20 mouse cellular contexts compared by ENCODE assay signal in genomic region chr5:119797580-119798150, GRCm38 (mm10). TPM values are rescaled to one million over a fixed set of nuclear protein-coding genes. Genes with fewer than 3 reads are reported as not detected.
DNase-seq lines count a peak whose midpoint lies in the region; ATAC-seq and TF ChIP-seq lines count a peak whose summit lies in the region.
"Had no signal": no experiment of that assay in that cellular context is flagged by ENCODE, and none has a peak within 500 bp of the region (broad histone marks: within the 10 kb centered on the region; RNA-seq: fewer than 3 reads in every experiment).

No protein-coding gene starts in this region.

- peaks cover 17% of the 10 kb centered on the region for H3K27me3 ChIP-seq in heart, adult 2 months (ENCODE audit: control insufficient read depth, insufficient read depth, low read length)
- H3K27me3 ChIP-seq in hindbrain, embryonic 11.5 days (ENCODE audit: control insufficient read depth, insufficient read depth, low read length) = peaks cover 94% of the 10 kb centered on the region
- peaks cover 100% of the 10 kb centered on the region for H3K27me3 ChIP-seq in hindbrain, embryonic 14.5 days (ENCODE audit: control insufficient read depth, insufficient read depth, low read length)
- H3K27me3 ChIP-seq in E14TG2a.4 (ENCODE audit: insufficient read depth, low read length) = peaks cover 94% of the 10 kb centered on the region
- H3K27me3 ChIP-seq in heart, embryonic 16.5 days (ENCODE audit: control insufficient read depth, insufficient read depth, low read length) = peaks cover 70% of the 10 kb centered on the region

- no peak overlapping the region for H3K9ac ChIP-seq in heart, adult 2 months (ENCODE audit: low read depth, low read length)
- H3K9ac ChIP-seq in hindbrain, embryonic 11.5 days (ENCODE audit: low read depth, low read length) = no peak overlapping the region
- H3K9ac ChIP-seq in hindbrain, embryonic 14.5 days = no peak overlapping the region
- peak overlapping the region; percentile 65 for H3K9ac ChIP-seq in heart, embryonic 16.5 days (ENCODE audit: low read length)
- H3K9ac ChIP-seq: hindbrain, embryonic 15.5 days had no signal

- intact Hi-C loops in heart, adult 2 months (cut with DNase I) = no loop called here

- H3K9me3 ChIP-seq in hindbrain, embryonic 11.5 days (ENCODE audit: control insufficient read depth, low read length) = no peaks in the 10 kb centered on the region
- H3K9me3 ChIP-seq in hindbrain, embryonic 14.5 days (ENCODE audit: control insufficient read depth, low read length) = 0 out of 2 replicates have a peak, but pooled peaks cover under 1% of the 10 kb centered on the region
- no peaks in the 10 kb centered on the region for H3K9me3 ChIP-seq in E14TG2a.4 (ENCODE audit: low read length)
- H3K9me3 ChIP-seq in heart, embryonic 16.5 days (replicated peaks; ENCODE audit: control insufficient read depth, low read length) = no peaks in the 10 kb centered on the region
- H3K9me3 ChIP-seq: hindbrain, embryonic 15.5 days had no signal

- no peak for TF ChIP-seq CTCF in heart, adult 2 months (IDR thresholded peaks at IDR 0.05)
- no peak for TF ChIP-seq CTCF in E14TG2a.4 (conservative IDR thresholded peaks at IDR 0.05; ENCODE audit: low read length)

- no peak for TF ChIP-seq POLR2A in heart, adult 2 months (IDR thresholded peaks at IDR 0.05; ENCODE audit: insufficient read depth, low read depth, low read length)

- TF ChIP-seq EP300 in heart, adult 2 months (IDR thresholded peaks at IDR 0.05; ENCODE audit: insufficient read depth, low read depth, low read length) = no peak

- H3K4me2 ChIP-seq in hindbrain, embryonic 11.5 days (replicated peaks; ENCODE audit: low read depth, low read length) = no peak overlapping the region
- no peak overlapping the region for H3K4me2 ChIP-seq in hindbrain, embryonic 14.5 days (replicated peaks)
- H3K4me2 ChIP-seq in heart, embryonic 16.5 days (ENCODE audit: low read depth, low read length) = peak overlapping the region; percentile 49
- H3K4me2 ChIP-seq: hindbrain, embryonic 15.5 days had no signal

- H3K36me3 ChIP-seq in heart, adult 2 months (ENCODE audit: control insufficient read depth, insufficient read depth, low read length) = no peaks in the 10 kb centered on the region
- no peaks in the 10 kb centered on the region for H3K36me3 ChIP-seq in hindbrain, embryonic 11.5 days (ENCODE audit: control insufficient read depth, insufficient read depth, low read length)
- no peaks in the 10 kb centered on the region for H3K36me3 ChIP-seq in hindbrain, embryonic 14.5 days (replicated peaks; ENCODE audit: control insufficient read depth, insufficient read depth)
- no peaks in the 10 kb centered on the region for H3K36me3 ChIP-seq in E14TG2a.4 (ENCODE audit: insufficient read depth, low read length)
- no peaks in the 10 kb centered on the region for H3K36me3 ChIP-seq in heart, embryonic 16.5 days (ENCODE audit: control insufficient read depth, insufficient read depth)
- H3K36me3 ChIP-seq: hindbrain, embryonic 15.5 days had no signal

- peak overlapping the region; percentile 38; the same call in 1 of the 2 replicates for H3K27ac ChIP-seq in heart, adult 2 months
- no peak overlapping the region for H3K27ac ChIP-seq in hindbrain, embryonic 11.5 days (ENCODE audit: low read depth, low read length)
- H3K27ac ChIP-seq in hindbrain, embryonic 14.5 days = no peak overlapping the region
- H3K27ac ChIP-seq in heart, embryonic 16.5 days (ENCODE audit: low read length) = peak overlapping the region; percentile 67
- H3K27ac ChIP-seq: hindbrain, embryonic 15.5 days; layer of hippocampus, adult 2 months; left cerebral cortex, adult 2 months had no signal

- no peak overlapping the region for H3K4me3 ChIP-seq in heart, adult 2 months
- no peak overlapping the region for H3K4me3 ChIP-seq in hindbrain, embryonic 11.5 days (ENCODE audit: low read depth, low read length)
- no peak overlapping the region for H3K4me3 ChIP-seq in hindbrain, embryonic 14.5 days (replicated peaks; ENCODE audit: low read length)
- H3K4me3 ChIP-seq in E14TG2a.4 (replicated peaks; ENCODE audit: low read length) = peak overlapping the region; percentile 49
- peak overlapping the region; percentile 44 for H3K4me3 ChIP-seq in heart, embryonic 16.5 days (ENCODE audit: low read length)
- H3K4me3 ChIP-seq: hindbrain, embryonic 15.5 days; layer of hippocampus, adult 2 months; left cerebral cortex, adult 2 months had no signal

- H3K79me2 ChIP-seq in heart, adult 2 months (replicated peaks; ENCODE audit: control insufficient read depth, insufficient read depth, low read length) = no peaks in the 10 kb centered on the region

- H3K4me1 ChIP-seq in heart, adult 2 months (ENCODE audit: control insufficient read depth, insufficient read depth, low read length) = no peaks in the 10 kb centered on the region
- no peaks in the 10 kb centered on the region for H3K4me1 ChIP-seq in hindbrain, embryonic 11.5 days (replicated peaks; ENCODE audit: control insufficient read depth, insufficient read depth, low read length)
- H3K4me1 ChIP-seq in hindbrain, embryonic 14.5 days (replicated peaks; ENCODE audit: control insufficient read depth, insufficient read depth, low read length) = no peaks in the 10 kb centered on the region
- H3K4me1 ChIP-seq in E14TG2a.4 (replicated peaks; ENCODE audit: low read depth, low read length) = peaks cover 31% of the 10 kb centered on the region
- H3K4me1 ChIP-seq in heart, embryonic 16.5 days (ENCODE audit: control insufficient read depth, insufficient read depth, low read length) = no peaks in the 10 kb centered on the region
- H3K4me1 ChIP-seq: hindbrain, embryonic 15.5 days had no signal

- no peak for ATAC-seq in hindbrain, embryonic 11.5 days (ENCODE audit: low FRiP score)
- no peak for ATAC-seq in hindbrain, embryonic 14.5 days (ENCODE audit: low FRiP score)
- ATAC-seq in heart, embryonic 16.5 days (replicated peaks; ENCODE audit: extremely low read depth, insufficient read depth, low FRiP score) = no peak
- ATAC-seq: intestine, embryonic 16.5 days had no signal

- WGBS in heart, adult 2 months = 10% methylated on average over 26 of the region's 26 CpGs
- 0% methylated on average over 25 of the region's 26 CpGs for WGBS in hindbrain, embryonic 11.5 days
- WGBS in hindbrain, embryonic 14.5 days = under 1% methylated on average over 26 of the region's 26 CpGs
- WGBS in heart, embryonic 16.5 days = 7% methylated on average over 26 of the region's 26 CpGs

- DNase-seq in heart, adult 2 months = no peak
- DNase-seq in heart, adult 18-20 months = no peak
- DNase-seq in hindbrain, embryonic 11.5 days (ENCODE audit: low spot score) = peak; percentile 36
- DNase-seq in hindbrain, embryonic 14.5 days (ENCODE audit: low spot score) = no peak
- DNase-seq in adrenal gland, adult (ENCODE audit: inconsistent age in 2 of 2, low spot score in 1 of 2) = no peak
- no peak for DNase-seq in cerebellum, adult 9-10 months
- DNase-seq: adrenal gland, postnatal 14 days; cerebellum, adult 11-12 months; cerebellum, postnatal 36 days; gastrocnemius, postnatal 10 days; lung, postnatal 14 days; thymus, postnatal 25 days had no signal

RNA-seq across cellular contexts. Expression of gene Tbx5, which starts 34.8 kb away (rescaled TPM):
- 10 to 100 TPM; 22.6 to 36.9 TPM for total RNA-seq in heart, adult 2 months (2021)
- polyA plus RNA-seq in heart, adult 2 months (2012; rRNA removed) = 26.5 and 27.0 TPM in 2 replicates
- total RNA-seq in heart, adult 18-20 months (2021) = 10 to 100 TPM; 18.5 to 25.8 TPM
- not detected in 2 replicates for polyA plus RNA-seq in hindbrain, embryonic 11.5 days (2014; fragmentation: Nextera tagmentation; extraction: Ambion mirVana)
- 0.04 and 0.22 TPM in 2 replicates for polyA plus RNA-seq in hindbrain, embryonic 14.5 days (2014; fragmentation: Nextera tagmentation; extraction: Ambion mirVana)
- polyA plus RNA-seq in heart, embryonic 16.5 days (2015; fragmentation: Nextera tagmentation; extraction: Ambion mirVana) = 30.5 and 36.3 TPM in 2 replicates
- total RNA-seq: layer of hippocampus, adult 2 months; left cerebral cortex, adult 2 months; liver, adult 2 months; megakaryocyte-erythroid progenitor cell, adult 5-6 weeks had no signal
- polyA plus RNA-seq: intestine, embryonic 16.5 days; liver, adult 2 months had no signal

Comparison
In these comparisons a context has a peak if more than half of its experiments do, and no peak if none do; other contexts are left out.
1. H3K4me3 ChIP-seq: peak in E14TG2a.4 (single experiment) and heart, embryonic 16.5 days (single experiment); none in heart, adult 2 months (single experiment), hindbrain, embryonic 11.5 days (single experiment) and hindbrain, embryonic 14.5 days (single experiment).
2. H3K27ac ChIP-seq: peak in heart, adult 2 months (single experiment) and heart, embryonic 16.5 days (single experiment); none in hindbrain, embryonic 11.5 days (single experiment) and hindbrain, embryonic 14.5 days (single experiment).
3. RNA of gene Tbx5, which starts 34.8 kb away (polyA plus RNA-seq): 30.5 to 36.3 TPM in heart, embryonic 16.5 days and 26.5 to 27.0 TPM in heart, adult 2 months; not detected in hindbrain, embryonic 11.5 days and 0.04 to 0.22 TPM in hindbrain, embryonic 14.5 days; every median in the first group is over 10 times any median in the second.